Mouse (Mus musculus) intestine, embryonic 15.5 days (tissue): ENCODE measurements around the gene Mast1. TPM values are rescaled to one million over a fixed set of nuclear protein-coding genes. Genes with fewer than 3 reads are reported as not detected.
"Not testable (repeated sequence)": the region's sequence is repeated elsewhere in the genome, so short reads cannot be mapped to it uniquely, and the experiment has no call there.

ENCODE experiments used
- ATAC-seq: fragments of 200-750 bp; cut with Nextera tagmentation; 2 replicates; pipeline ENCODE4 v1.8.0; 2017; ENCODE audit warnings: moderate TSS enrichment, moderate library complexity
- H3K27ac ChIP-seq: fragments of 300-500 bp; sonication (generic); 2 replicates; pipeline ENCODE4 v1.5.1; 2015; ENCODE audit warnings: mild to moderate bottlenecking, inconsistent platforms
- H3K27me3 ChIP-seq: fragments of 300-500 bp; sonication (generic); replicated peaks from 2 replicates; pipeline ENCODE4 v1.6.1; 2015; ENCODE audit warnings: inconsistent platforms
- H3K36me3 ChIP-seq: fragments of 300-500 bp; sonication (generic); 2 replicates; pipeline ENCODE4 v1.6.1; 2015; ENCODE audit warnings: inconsistent platforms
- H3K4me1 ChIP-seq: fragments of 300-500 bp; sonication (generic); replicated peaks from 2 replicates; pipeline ENCODE4 v1.6.1; 2015; ENCODE audit warnings: inconsistent platforms
- H3K4me2 ChIP-seq: fragments of 300-500 bp; sonication (generic); replicated peaks from 2 replicates; pipeline ENCODE4 v1.6.1; 2015; ENCODE audit warnings: mild to moderate bottlenecking, inconsistent platforms
- H3K4me3 ChIP-seq: fragments of 300-500 bp; sonication (generic); replicated peaks from 2 replicates; pipeline ENCODE4 v1.5.1; 2015; ENCODE audit warnings: inconsistent platforms
- H3K9ac ChIP-seq: fragments of 300-500 bp; sonication (generic); 2 replicates; pipeline ENCODE4 v1.6.1; 2015; ENCODE audit warnings: inconsistent platforms
- H3K9me3 ChIP-seq: fragments of 300-500 bp; sonication (generic); 2 replicates; pipeline ENCODE4 v1.6.1; 2016; ENCODE audit warnings: inconsistent platforms
- WGBS: fragments of 180-500 bp; shearing (Covaris S2); methylation state at CpG from one replicate; pipeline ENCODE4 v1.1.7; 2015; 5-methylcytosine and 5-hydroxymethylcytosine counted together
- polyA plus RNA-seq: library from polyadenylated mRNA; unstranded; fragments of >200 nt; fragmentation: Nextera tagmentation; extraction: Ambion mirVana; gene quantifications from 2 replicates; pipeline ENCODE4 v1.2.1, GENCODE M21; 2015

Mast1 gene
- polyA plus RNA-seq, 1 experiment from 2014 or later, result 1.6 TPM

DNA sequence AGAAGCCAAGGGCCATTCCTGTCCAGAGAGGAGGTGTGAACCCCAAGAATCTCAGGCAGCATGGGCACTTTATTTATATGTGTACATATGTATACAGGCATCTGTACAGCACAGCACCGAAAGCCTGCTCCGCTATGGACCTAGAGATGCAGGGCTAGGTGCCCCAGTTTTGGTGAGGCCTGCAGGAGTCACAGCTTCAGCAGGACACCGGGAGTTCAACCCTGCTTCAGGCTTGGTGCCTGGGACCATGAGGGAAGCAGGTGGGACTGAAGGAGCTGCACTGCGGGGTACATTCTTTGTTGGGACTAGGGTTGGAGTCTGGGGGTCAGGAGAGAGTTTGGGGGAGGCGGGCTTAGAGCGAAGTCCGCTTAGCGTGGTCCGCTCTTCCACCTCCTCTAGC lies 25.3 kb downstream of the Mast1 start:
- Histone ChIP-seq H3K4me1 (peaks cover 8% of the 10 kb centered on the region; the same call in 1 of the 2 replicates), H3K4me3 (no peak overlapping the region), H3K9me3 (no peaks in the 10 kb centered on the region), H3K27me3 (peaks cover 36% of the 10 kb centered on the region), H3K9ac (no peak overlapping the region), H3K4me2 (no peak overlapping the region), H3K27ac (no peak overlapping the region), H3K36me3 (no peaks in the 10 kb centered on the region)
- WGBS, result 91% methylated on average over 9 of the region's 9 CpGs
- no peak for ATAC-seq

DNA sequence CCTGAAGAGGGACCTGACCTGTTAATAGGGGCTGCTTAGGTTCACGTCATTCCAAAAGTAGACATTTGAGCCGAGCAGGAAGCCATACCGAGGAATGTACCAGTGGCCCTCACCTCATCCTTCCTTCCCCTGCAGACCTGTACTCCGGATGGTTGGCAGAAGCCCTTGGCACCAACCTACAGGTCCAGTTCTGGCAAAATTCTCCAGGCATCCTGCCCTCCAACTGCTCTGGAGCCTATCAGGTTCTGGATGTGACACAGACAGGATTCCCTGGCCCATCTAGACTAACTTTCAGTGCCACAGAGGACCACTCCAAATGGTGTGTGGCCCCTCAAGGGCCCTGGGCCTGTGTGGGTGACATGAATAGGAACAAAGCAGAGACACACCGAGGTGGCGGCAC lies 26.6 kb downstream of the Mast1 start:
- H3K9ac ChIP-seq, result no peak overlapping the region
- H3K4me1 ChIP-seq, result peaks cover 8% of the 10 kb centered on the region; the same call in 1 of the 2 replicates
- H3K4me3 ChIP-seq, result no peak overlapping the region
- H3K36me3 ChIP-seq, result no peaks in the 10 kb centered on the region
- H3K9me3 ChIP-seq, result no peaks in the 10 kb centered on the region
- no peak for ATAC-seq
- no peak overlapping the region for H3K4me2 ChIP-seq
- H3K27me3 ChIP-seq, result peaks cover 30% of the 10 kb centered on the region
- no peak overlapping the region for H3K27ac ChIP-seq
- 87% methylated on average over 6 of the region's 6 CpGs for WGBS

- no peak overlapping the region for H3K27ac ChIP-seq
- peaks cover 30% of the 10 kb centered on the region for H3K27me3 ChIP-seq
- 74% methylated on average over 5 of the region's 5 CpGs for WGBS
- H3K4me3 ChIP-seq, result no peak overlapping the region
- peaks cover 8% of the 10 kb centered on the region; the same call in 1 of the 2 replicates for H3K4me1 ChIP-seq
- H3K36me3 ChIP-seq, result no peaks in the 10 kb centered on the region
- H3K4me2 ChIP-seq, result no peak overlapping the region
- ATAC-seq, result no peak
- no peak overlapping the region for H3K9ac ChIP-seq
- no peaks in the 10 kb centered on the region for H3K9me3 ChIP-seq
Observed at GRCm38 (mm10) chr8:84909949-84910348, 27.2 kb downstream of the Mast1 start.

DNA sequence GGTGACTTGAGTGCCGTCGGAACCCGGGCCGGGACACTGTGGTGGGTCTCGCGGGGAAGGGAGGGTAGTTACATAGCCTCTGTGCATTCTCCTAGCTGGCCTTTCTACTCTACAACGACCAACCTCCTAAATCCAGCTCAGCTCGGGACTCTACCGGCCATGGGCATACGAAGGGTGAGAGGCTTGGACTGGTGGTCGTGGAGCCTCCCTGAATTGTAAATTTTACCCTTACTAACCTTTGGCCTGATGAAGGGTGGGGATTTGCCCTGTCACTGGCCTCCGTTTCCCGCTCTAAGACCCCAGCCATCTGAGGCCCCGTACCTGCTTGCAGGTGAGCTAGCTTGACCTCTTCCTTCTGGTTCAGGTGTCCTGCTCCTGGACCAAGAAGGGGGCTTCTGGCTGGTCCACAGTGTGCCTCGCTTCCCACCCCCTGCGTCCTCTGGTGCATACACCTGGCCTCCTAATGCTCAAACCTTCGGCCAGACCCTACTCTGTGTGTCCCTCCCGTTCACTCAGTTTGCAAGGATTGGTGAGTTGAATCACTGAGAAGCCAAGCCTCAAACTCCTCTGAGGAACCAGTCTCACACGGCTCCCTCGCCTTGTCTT lies 27.9 kb downstream of the Mast1 start:
- no peak for ATAC-seq
- WGBS, result 50% methylated on average over 20 of the region's 20 CpGs

DNA sequence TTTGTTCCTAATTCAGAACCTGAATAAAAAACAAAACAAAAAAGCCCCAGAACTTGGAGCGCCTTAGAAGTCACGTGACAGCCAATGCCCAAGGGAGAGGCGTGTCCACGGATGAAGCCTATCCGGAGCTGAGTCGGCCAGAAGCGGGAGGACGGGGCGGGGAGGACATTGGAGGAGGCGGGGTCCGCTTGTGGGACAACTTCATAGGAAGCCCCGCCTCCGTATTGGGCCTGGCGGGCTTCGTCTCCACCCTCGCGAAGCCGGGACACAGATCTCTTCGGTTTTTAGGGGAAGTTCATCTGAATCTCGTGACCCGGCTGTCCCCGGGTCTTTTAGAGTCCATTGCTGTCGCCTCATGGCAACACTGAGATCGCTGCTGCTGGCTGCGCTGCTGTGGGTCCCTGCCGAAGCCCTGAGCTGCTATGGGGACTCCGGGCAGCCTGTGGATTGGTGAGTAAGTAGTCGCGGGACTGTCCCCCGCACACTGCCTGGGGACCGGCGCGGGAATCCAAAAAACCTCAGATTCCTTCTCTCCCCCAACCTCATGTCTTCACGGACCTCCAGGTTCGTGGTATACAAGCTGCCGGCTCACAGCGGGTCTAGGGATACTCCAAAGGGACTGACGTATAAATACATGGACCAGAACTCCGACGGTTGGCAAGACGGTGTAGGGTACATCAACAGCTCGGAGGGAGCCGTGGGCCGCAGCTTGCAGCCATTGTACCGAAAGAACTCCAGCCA lies 28.6 kb downstream of the Mast1 start, which contains the start of gene Dnase2a:
Gene Dnase2a, plus strand, starts transcription at position 140 of the 741 bp plus-strand sequence.
- WGBS, result under 1% methylated on average over 45 of the region's 45 CpGs
- Histone ChIP-seq H3K4me3 (peak within 1 kb of the TSS; percentile 50), H3K9ac (peak within 1 kb of the TSS; percentile 63), H3K4me2 (peak within 1 kb of the TSS; percentile 93), H3K27ac (no peak within 1 kb of the TSS), H3K4me1 (peaks cover 9% of the 10 kb centered on the region; the same call in 1 of the 2 replicates), H3K27me3 (peaks cover 30% of the 10 kb centered on the region), H3K9me3 (no peaks in the 10 kb centered on the region), H3K36me3 (no peaks in the 10 kb centered on the region)
- peak; percentile 95 for ATAC-seq

More for the DNA sequence above, 27.9 kb downstream of the Mast1 start:
- Histone ChIP-seq H3K4me3 (peak overlapping the region; percentile 50), H3K27ac (no peak overlapping the region), H3K9ac (peak overlapping the region; percentile 63), H3K36me3 (no peaks in the 10 kb centered on the region), H3K9me3 (no peaks in the 10 kb centered on the region), H3K4me1 (peaks cover 8% of the 10 kb centered on the region; the same call in 1 of the 2 replicates), H3K27me3 (peaks cover 30% of the 10 kb centered on the region), H3K4me2 (peak overlapping the region; percentile 93)

GRCm38 (mm10) chr8:84907979-84908378 lies 29.2 kb downstream of the Mast1 start:
- H3K27ac ChIP-seq, H3K9ac ChIP-seq: not testable (repeated sequence)

DNA sequence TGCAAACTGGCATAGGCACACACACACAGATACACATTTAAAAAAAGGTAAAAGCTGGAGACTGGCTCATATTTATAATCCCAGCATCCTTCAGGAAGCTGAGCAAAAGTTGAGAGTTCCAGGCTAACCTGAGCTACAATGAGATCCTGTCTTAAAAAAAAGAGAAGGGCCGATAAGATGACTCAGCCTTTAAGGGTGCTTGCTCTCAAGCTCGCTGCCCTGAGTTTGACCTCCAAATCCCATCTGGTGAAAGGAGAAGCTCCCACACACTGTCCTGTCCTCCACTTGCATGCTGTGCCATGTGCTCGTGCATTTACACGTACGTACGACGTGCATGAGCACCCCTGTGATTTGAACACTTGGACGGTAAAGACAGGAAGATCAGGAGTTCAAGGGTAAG lies 29.7 kb downstream of the Mast1 start:
- 78% methylated on average over 8 of the region's 8 CpGs for WGBS
- no peaks in the 10 kb centered on the region for H3K9me3 ChIP-seq
- no peak for ATAC-seq
- no peaks in the 10 kb centered on the region for H3K36me3 ChIP-seq
- no peak overlapping the region for H3K4me2 ChIP-seq
- H3K4me3 ChIP-seq, result no peak overlapping the region
- H3K4me1 ChIP-seq, result peaks cover 7% of the 10 kb centered on the region
- peaks cover 22% of the 10 kb centered on the region for H3K27me3 ChIP-seq
- no peak overlapping the region for H3K9ac ChIP-seq
- H3K27ac ChIP-seq, result no peak overlapping the region

More at GRCm38 (mm10) chr8:84907979-84908378, 29.2 kb downstream of the Mast1 start:
- 28% methylated on average over 7 of the region's 7 CpGs for WGBS
- H3K4me1 ChIP-seq, result peaks cover 11% of the 10 kb centered on the region; the same call in 1 of the 2 replicates
- H3K9me3 ChIP-seq, ATAC-seq, H3K36me3 ChIP-seq: not testable (repeated sequence)
- peak overlapping the region; percentile 93 for H3K4me2 ChIP-seq
- H3K4me3 ChIP-seq, result peak overlapping the region; percentile 50
- H3K27me3 ChIP-seq, result peaks cover 27% of the 10 kb centered on the region

- WGBS, result 91% methylated on average over 9 of the region's 9 CpGs
- H3K27ac ChIP-seq, result no peak overlapping the region
- ATAC-seq, result no peak
Observed at GRCm38 (mm10) chr8:84907037-84907436, 30.1 kb downstream of the Mast1 start.

GRCm38 (mm10) chr8:84904351-84904750 lies 32.8 kb downstream of the Mast1 start:
- H3K27ac ChIP-seq, result no peak overlapping the region
- no peak overlapping the region for H3K9ac ChIP-seq

More at GRCm38 (mm10) chr8:84907037-84907436, 30.1 kb downstream of the Mast1 start:
- Histone ChIP-seq H3K4me1 (peaks cover 6% of the 10 kb centered on the region), H3K27me3 (peaks cover 17% of the 10 kb centered on the region), H3K4me3 (no peak overlapping the region), H3K9me3 (no peaks in the 10 kb centered on the region), H3K4me2 (no peak overlapping the region), H3K36me3 (no peaks in the 10 kb centered on the region), H3K9ac (no peak overlapping the region)

GRCm38 (mm10) chr8:84902920-84903661 lies 34.1 kb downstream of the Mast1 start:
- under 1% methylated on average over 68 of the region's 68 CpGs for WGBS
- Histone ChIP-seq H3K9ac (peak overlapping the region; percentile 84), H3K4me3 (peak overlapping the region; percentile 56), H3K4me1 (peaks cover 6% of the 10 kb centered on the region), H3K27me3 (no peaks in the 10 kb centered on the region), H3K4me2 (peak overlapping the region; percentile 88), H3K36me3 (no peaks in the 10 kb centered on the region), H3K27ac (peak overlapping the region; percentile 83), H3K9me3 (no peaks in the 10 kb centered on the region)
- ATAC-seq, result peak; percentile 94

More at GRCm38 (mm10) chr8:84904351-84904750, 32.8 kb downstream of the Mast1 start:
- H3K9me3 ChIP-seq, result no peaks in the 10 kb centered on the region
- H3K27me3 ChIP-seq, result no peaks in the 10 kb centered on the region
- H3K36me3 ChIP-seq, result no peaks in the 10 kb centered on the region
- peaks cover 6% of the 10 kb centered on the region for H3K4me1 ChIP-seq
- H3K4me2 ChIP-seq, result no peak overlapping the region
- 89% methylated on average over 7 of the region's 7 CpGs for WGBS
- no peak overlapping the region for H3K4me3 ChIP-seq
- ATAC-seq, result no peak

- H3K4me1 ChIP-seq, result peaks cover 6% of the 10 kb centered on the region
- H3K36me3 ChIP-seq, result no peaks in the 10 kb centered on the region
- no peaks in the 10 kb centered on the region for H3K9me3 ChIP-seq
- H3K4me2 ChIP-seq, result peak overlapping the region; percentile 88
- no peaks in the 10 kb centered on the region for H3K27me3 ChIP-seq
- 3% methylated on average over 24 of the region's 24 CpGs for WGBS
- ATAC-seq, result peak; percentile 14
- H3K4me3 ChIP-seq, result peak overlapping the region; percentile 56
- H3K9ac ChIP-seq, result peak overlapping the region; percentile 84
- H3K27ac ChIP-seq, result peak overlapping the region; percentile 83
Observed at GRCm38 (mm10) chr8:84902367-84902919, 34.7 kb downstream of the Mast1 start.

DNA sequence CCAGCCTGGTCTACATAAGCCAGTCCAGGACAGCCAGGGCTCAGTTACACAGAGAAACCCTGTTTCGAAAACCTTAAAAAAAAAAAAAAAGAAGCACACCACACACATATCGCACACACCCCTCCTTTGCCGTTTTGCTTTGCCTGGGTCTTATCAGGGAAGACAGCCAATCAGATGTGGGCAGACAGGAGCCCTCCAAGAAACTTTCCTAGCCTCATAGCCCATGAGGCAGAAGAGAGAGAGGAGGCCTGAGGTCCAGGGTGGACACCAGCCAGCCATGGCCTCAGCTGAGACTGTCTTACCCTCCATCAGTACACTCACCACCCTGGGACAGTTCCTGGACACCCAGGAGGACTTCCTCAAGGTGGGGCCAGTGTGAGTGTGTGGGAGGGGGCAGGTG lies 35.4 kb downstream of the Mast1 start, which contains the start of gene Klf1:
Gene Klf1, plus strand, starts transcription at position 177 of the 400 bp plus-strand sequence.
- Histone ChIP-seq H3K4me1 (peaks cover 6% of the 10 kb centered on the region), H3K36me3 (no peaks in the 10 kb centered on the region), H3K27ac (peak within 1 kb of the TSS; percentile 83), H3K9me3 (no peaks in the 10 kb centered on the region), H3K4me2 (peak within 1 kb of the TSS; percentile 88), H3K4me3 (peak within 1 kb of the TSS; percentile 56), H3K9ac (peak within 1 kb of the TSS; percentile 84), H3K27me3 (no peaks in the 10 kb centered on the region)
- WGBS, result 74% methylated on average over 3 of the region's 3 CpGs
- no peak; the same call in 1 of the 2 replicates for ATAC-seq
